ENCODE assay signal across 9 mouse cellular contexts in the genomic region with DNA sequence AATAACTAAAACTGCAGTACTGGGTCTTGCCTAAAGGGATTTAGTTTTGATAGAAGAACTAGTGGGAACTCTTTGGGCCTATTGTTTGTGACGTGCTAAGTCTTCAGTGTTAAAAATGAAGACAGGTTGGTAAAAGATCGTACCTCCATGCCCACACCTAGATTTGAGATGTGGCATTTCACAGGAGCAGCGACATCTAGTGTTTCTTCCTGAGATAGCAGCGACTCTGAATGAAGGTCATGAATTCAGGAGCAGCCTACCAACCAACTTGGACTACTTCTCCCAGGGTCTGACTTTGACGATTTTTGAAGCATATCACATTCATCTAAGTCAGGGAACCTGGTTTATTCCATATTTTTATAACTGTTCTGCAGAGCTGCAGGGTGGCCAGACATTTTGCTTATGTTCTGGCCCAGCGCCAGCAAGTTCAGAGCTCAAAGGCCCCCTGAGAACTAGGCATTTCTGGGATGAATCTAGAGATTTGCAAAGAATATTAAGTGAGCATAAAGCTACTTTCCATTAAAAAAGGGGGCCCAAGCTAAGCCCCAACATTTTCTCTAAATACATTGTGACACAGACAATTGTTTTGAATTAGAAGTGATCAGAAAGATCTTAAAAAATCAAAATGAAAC.
DNase-seq lines count a peak whose midpoint lies in the region; ATAC-seq and TF ChIP-seq lines count a peak whose summit lies in the region.
"Had no signal": no experiment of that assay in that cellular context is flagged by ENCODE, and none has a peak within 500 bp of the region (broad histone marks: within the 10 kb centered on the region; RNA-seq: fewer than 3 reads in every experiment).

No protein-coding gene starts in this region.

- H3K9me3 ChIP-seq in forebrain, embryonic 14.5 days (replicated peaks; ENCODE audit: control insufficient read depth, low read length) = no peaks in the 10 kb centered on the region
- no peaks in the 10 kb centered on the region for H3K9me3 ChIP-seq in hindbrain, embryonic 16.5 days (ENCODE audit: control insufficient read depth, low read length)
- H3K9me3 ChIP-seq in liver, postnatal 0 days (ENCODE audit: low read length) = no peaks in the 10 kb centered on the region
- H3K9me3 ChIP-seq: liver, embryonic 15.5 days had no signal

- H3K27ac ChIP-seq in forebrain, embryonic 14.5 days (ENCODE audit: low read depth, low read length) = no peak overlapping the region
- no peak overlapping the region for H3K27ac ChIP-seq in hindbrain, embryonic 16.5 days (ENCODE audit: low read depth, low read length)
- no peak overlapping the region for H3K27ac ChIP-seq in liver, postnatal 0 days (ENCODE audit: low read depth)
- H3K27ac ChIP-seq: liver, embryonic 15.5 days had no signal

- H3K36me3 ChIP-seq in forebrain, embryonic 14.5 days (ENCODE audit: control insufficient read depth, insufficient read depth, low read length) = no peaks in the 10 kb centered on the region
- H3K36me3 ChIP-seq in hindbrain, embryonic 16.5 days (ENCODE audit: control insufficient read depth, insufficient read depth, low read length) = no peaks in the 10 kb centered on the region
- no peaks in the 10 kb centered on the region for H3K36me3 ChIP-seq in liver, postnatal 0 days (replicated peaks; ENCODE audit: insufficient read depth, low read length)
- H3K36me3 ChIP-seq: liver, embryonic 15.5 days had no signal

- intact Hi-C loops in heart, postnatal 25 days (cut with DNase I) = loop anchor here (2.0 kb wide), 1 partner anchor 72 kb away; no protein-coding TSS in a partner anchor

- 23% methylated on average over 6 of the region's 6 CpGs for WGBS in forebrain, embryonic 14.5 days
- WGBS in hindbrain, embryonic 16.5 days = 21% methylated on average over 6 of the region's 6 CpGs
- 17% methylated on average over 6 of the region's 6 CpGs for WGBS in liver, postnatal 0 days (ENCODE audit: insufficient replicate concordance)

- H3K4me2 ChIP-seq in forebrain, embryonic 14.5 days (ENCODE audit: low read length) = no peak overlapping the region
- H3K4me2 ChIP-seq in hindbrain, embryonic 16.5 days (ENCODE audit: low read length) = no peak overlapping the region
- H3K4me2 ChIP-seq in liver, postnatal 0 days (ENCODE audit: low read depth, low read length) = no peak overlapping the region
- H3K4me2 ChIP-seq: liver, embryonic 15.5 days had no signal

- no peak for TF ChIP-seq EP300 in liver, postnatal 0 days (IDR thresholded peaks at IDR 0.05; ENCODE audit: low read depth)

- no peaks in the 10 kb centered on the region for H3K27me3 ChIP-seq in forebrain, embryonic 14.5 days (replicated peaks; ENCODE audit: control insufficient read depth, insufficient read depth, low read length)
- H3K27me3 ChIP-seq in hindbrain, embryonic 16.5 days (replicated peaks; ENCODE audit: control insufficient read depth, insufficient read depth, low read length) = no peaks in the 10 kb centered on the region
- no peaks in the 10 kb centered on the region for H3K27me3 ChIP-seq in liver, postnatal 0 days (ENCODE audit: insufficient read depth, low read length)
- H3K27me3 ChIP-seq: liver, embryonic 15.5 days had no signal

- H3K4me1 ChIP-seq in forebrain, embryonic 14.5 days (ENCODE audit: control insufficient read depth, insufficient read depth, low read length) = no peaks in the 10 kb centered on the region
- no peaks in the 10 kb centered on the region for H3K4me1 ChIP-seq in hindbrain, embryonic 16.5 days (ENCODE audit: control insufficient read depth, insufficient read depth, low read depth, low read length)
- no peaks in the 10 kb centered on the region for H3K4me1 ChIP-seq in liver, postnatal 0 days (ENCODE audit: insufficient read depth)
- H3K4me1 ChIP-seq: liver, embryonic 15.5 days had no signal

- ATAC-seq in CD4-positive, CD25-positive, alpha-beta regulatory T cell, adult 4 months = peak; percentile 54
- peak; percentile 58 for ATAC-seq in forebrain, embryonic 14.5 days
- ATAC-seq in hindbrain, embryonic 16.5 days = peak; percentile 42; the same call in 1 of the 2 replicates
- ATAC-seq in liver, postnatal 0 days = no peak

- peak; percentile 83 for TF ChIP-seq CTCF in liver, postnatal 0 days (IDR thresholded peaks at IDR 0.05; ENCODE audit: low read depth)

- no peak overlapping the region for H3K4me3 ChIP-seq in forebrain, embryonic 14.5 days (ENCODE audit: low read depth, low read length)
- no peak overlapping the region for H3K4me3 ChIP-seq in hindbrain, embryonic 16.5 days (ENCODE audit: low read length)
- no peak overlapping the region for H3K4me3 ChIP-seq in liver, postnatal 0 days (ENCODE audit: low read depth, low read length)
- H3K4me3 ChIP-seq: liver, embryonic 15.5 days had no signal

- DNase-seq in heart, adult 11 months = peak; percentile 82
- DNase-seq in heart, postnatal 25 days (ENCODE audit: low spot score) = no peak
- DNase-seq in c-Kit-positive CD71-positive TER-119-positive erythroid progenitor cells, embryonic 14.5 days (ENCODE audit: low spot score) = peak; percentile 29
- DNase-seq in forebrain, embryonic 14.5 days (ENCODE audit: low spot score) = peak; percentile 76
- peak; percentile 62 for DNase-seq in liver, postnatal 0 days
- DNase-seq in retina, postnatal 1 day = peak; percentile 64

- no peak overlapping the region for H3K9ac ChIP-seq in forebrain, embryonic 14.5 days (ENCODE audit: low read length)
- H3K9ac ChIP-seq in hindbrain, embryonic 16.5 days (ENCODE audit: low read depth, low read length) = no peak overlapping the region
- no peak overlapping the region for H3K9ac ChIP-seq in liver, postnatal 0 days (replicated peaks)
- H3K9ac ChIP-seq: liver, embryonic 15.5 days had no signal
